Mouse (Mus musculus) cortical plate, adult 2 months (tissue): ENCODE measurements around the gene Acvr1.

Experiments used
- CTCF ChIP-seq: fragments of 200-500 bp; IDR thresholded peaks from 2 replicates; pipeline ENCODE4 v1.5.1; 2011; ENCODE audit warnings: mild to moderate bottlenecking, control low read depth, low read length; ENCODE audit not compliant: insufficient read depth; ENCODE audit errors: extremely low read depth
- POLR2A ChIP-seq: fragments of 200-500 bp; IDR thresholded peaks from 2 replicates; pipeline ENCODE4 v1.6.1; 2011; ENCODE audit warnings: mild to moderate bottlenecking, low read length, control low read depth; ENCODE audit not compliant: insufficient read depth; ENCODE audit errors: extremely low read depth

DNA sequence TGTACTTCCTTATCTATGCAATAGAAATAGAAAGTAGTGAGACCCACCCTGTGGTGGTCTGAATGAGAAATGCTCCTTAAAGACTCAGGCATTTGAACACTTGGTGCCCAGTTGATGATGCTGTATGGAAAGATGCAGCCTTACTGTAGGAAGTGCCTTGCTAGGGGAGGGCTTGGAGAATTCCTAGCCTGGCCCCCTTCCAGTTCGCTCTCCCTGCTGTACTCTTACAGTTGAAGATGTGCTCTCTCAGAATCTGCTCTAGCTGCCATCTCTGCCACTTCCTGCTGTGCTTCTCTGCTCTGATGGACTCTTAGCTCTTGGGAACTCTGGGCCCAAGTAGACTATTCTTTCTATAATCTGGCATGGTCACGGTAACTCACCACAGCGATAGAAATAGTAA is 30.6 kb upstream of the Acvr1 start:
- no peak for TF ChIP-seq CTCF
- TF ChIP-seq POLR2A: no peak
